Mouse (Mus musculus): ENCODE data around the gene Scnn1a.

Gene Scnn1a

DNA sequence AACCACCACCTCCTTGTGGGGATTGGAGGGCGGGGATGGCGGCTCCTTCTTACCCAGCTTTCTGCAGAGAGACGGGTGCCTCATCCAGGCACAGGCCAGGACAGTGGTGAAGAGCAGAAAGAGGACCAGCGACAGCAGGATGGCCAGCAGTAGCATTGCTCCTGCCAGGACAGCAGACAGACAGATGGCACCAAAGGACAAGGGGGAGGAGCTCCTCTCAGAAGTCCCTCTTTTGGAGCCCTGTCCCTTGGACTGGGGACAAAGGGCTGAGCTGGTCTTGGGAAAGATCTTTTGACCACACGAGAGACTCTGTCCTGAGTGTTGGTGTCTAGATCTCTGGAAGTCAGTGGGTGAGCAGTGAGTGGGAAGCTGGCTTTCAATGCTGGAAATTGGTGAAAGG lies 11.1 kb upstream of the Scnn1a start:
- DNase-seq = no peak

DNA sequence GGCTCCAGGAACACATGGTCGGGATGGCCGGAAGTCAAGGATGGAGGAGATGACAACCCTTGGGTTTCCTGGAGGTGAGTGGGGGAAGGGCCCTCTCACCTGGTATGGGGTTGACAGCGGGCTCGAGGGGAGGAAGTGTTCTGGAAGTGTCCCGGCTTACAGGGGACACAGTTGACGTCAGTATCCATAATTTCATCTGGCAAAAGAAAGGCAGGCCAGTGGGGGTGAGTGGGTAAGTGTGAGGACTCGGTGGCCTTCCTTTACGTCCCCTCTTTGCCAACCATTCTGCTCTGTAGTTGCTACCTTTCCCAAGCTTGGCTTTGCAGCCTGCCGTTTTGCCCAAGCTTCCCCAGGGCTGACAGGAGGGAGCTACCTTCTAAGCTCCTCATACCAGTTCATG lies 8.3 kb upstream of the Scnn1a start:
- DNase-seq = no peak

DNA sequence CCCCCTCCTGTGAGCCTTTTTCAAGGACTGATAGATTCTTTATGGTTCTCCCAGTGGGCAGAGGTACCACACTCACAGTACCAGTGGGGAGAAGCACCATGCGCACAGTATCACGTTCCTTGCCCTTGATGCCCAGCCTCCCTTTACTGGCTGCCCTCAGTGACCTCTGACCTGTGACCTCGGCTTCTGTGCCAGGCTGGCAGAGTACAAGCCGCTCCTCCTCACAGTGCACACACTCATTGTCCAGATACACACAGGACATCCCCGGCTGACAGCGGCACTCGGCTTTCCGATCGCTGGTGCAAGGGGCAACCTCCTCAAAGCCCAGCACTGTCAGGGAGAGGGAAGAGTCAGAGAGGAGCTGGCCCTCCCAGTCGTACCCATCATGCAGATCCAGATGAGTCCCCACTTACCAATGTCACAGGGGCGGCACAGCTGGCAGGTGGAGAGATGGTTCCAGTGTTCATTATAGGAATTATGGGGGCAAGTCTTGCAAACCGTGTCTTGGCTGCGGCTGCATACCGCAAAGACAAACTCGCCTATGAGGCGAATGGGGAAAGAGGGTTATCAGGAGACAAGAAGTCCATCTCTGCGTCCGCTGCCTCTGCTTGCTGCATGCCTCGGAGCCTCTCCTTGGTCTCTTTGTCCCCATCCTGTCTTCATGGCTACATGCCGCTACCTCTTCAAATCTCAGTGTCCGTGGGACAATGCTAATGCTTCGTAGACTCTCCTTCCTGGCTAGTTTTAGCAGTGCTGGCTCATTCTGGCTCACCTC lies 7.7 kb upstream of the Scnn1a start:
- peak; percentile 28 for DNase-seq

DNA sequence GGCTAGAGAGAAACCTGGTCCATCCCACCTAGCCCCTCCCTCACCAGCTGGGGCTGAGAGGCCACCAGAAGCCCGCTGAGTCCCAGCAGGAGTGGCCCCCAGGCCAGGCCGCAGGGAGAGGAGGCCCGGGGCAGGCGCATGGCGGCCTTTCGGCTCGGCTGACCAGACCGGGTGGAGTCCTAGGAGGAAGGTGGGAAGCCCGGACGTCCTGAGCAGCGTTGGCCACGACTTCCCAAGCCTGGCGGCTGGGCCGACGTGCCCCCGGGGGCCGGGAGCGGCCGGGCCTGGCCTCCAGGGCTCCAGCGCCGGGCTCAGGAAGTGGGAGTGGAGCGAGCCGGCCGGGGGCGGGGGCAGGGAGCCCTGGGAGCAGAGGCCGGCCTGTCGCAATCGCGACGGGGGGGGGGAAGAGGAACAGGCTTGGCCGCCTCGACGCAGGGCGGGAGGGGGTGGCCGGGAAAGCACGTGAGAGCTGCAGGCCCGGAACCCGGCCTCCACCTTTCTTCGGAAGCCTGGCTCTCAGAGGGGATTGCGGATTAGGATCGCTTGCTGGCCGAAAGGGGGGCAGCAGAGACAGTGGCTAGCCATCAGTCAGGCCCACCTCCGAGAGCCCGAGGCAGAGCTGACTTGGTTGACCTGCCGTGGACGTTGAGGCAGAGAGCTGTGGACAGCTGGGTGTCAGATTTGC lies 6.8 kb upstream of the Scnn1a start, which contains the start of gene Ltbr:
Ltbr (minus strand) TSS at position 340 of the 685 bp plus-strand sequence.
- peak; percentile 92 for DNase-seq

GRCm38 (mm10) chr6:125314231-125314563 lies 6.3 kb upstream of the Scnn1a start:
- DNase-seq = no peak

GRCm38 (mm10) chr6:125314746-125315145 lies 5.7 kb upstream of the Scnn1a start:
- no peak for DNase-seq

DNA sequence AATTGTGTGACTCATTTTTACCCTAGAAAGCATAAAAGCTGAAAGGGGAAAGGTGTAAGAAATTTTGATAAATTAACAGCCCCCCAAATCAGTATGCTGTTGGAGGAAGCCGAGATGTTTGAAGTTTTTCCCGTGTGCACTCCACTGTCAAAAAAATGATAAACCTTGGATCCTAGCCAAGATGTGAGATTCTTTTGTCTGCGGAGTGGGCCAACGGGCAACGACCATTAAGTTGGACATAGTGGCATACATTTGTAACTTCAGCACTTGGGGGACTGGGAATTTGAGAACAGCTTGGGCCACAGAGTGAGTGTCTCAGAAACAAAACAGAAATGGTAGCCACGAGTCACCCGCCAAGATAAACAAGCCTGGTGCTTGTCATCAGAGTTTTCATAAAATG lies 3.4 kb upstream of the Scnn1a start:
- DNase-seq = no peak

GRCm38 (mm10) chr6:125318981-125319918 lies 1.2 kb upstream of the Scnn1a start:
- DNase-seq = peak; percentile 70

GRCm38 (mm10) chr6:125319919-125320296 lies 551 bp upstream of the Scnn1a start:
- DNase-seq = no peak

GRCm38 (mm10) chr6:125321114-125321855 lies 826 bp downstream of the Scnn1a start:
- peak; percentile 67 for DNase-seq

DNA sequence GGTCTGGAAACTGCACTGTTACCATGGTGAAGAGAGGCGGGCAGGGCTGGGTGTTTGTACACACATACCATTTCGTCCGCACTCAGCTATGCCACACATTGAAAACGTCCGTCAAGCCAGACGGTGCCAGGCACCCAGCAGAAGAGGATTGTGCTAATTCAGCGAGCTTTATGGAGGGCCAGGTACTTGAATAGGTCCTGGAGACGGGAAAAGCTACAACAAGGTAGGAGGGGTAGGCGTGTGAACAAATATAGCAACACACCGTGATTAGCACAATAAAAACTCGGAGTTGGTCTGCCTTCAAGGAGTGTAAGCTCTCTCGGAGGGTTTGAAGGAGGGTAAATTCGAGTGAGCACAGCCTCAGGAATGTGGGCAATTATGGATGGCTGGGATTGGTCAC lies 2.3 kb downstream of the Scnn1a start:
- peak; percentile 40 for DNase-seq

DNA sequence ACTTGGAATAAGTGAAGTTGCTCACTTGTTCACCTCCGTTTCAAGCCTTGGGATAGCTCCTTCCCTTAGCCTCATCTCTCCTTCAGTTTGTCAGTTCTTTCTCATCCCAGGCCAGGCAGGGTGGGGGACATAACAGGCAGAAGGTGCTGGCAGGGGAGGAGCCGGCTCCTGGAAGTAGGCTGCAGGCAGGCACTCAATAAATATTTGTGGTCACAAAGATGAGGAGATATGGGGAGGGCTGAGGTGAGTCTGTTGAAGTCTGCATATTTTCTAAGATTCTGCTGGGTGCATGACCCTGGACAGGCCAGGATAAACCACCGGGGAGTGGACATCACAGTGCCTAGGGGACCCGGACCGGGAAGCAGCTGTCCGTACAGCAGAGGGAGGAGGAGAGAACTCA lies 3.1 kb downstream of the Scnn1a start:
- no peak for DNase-seq

DNA sequence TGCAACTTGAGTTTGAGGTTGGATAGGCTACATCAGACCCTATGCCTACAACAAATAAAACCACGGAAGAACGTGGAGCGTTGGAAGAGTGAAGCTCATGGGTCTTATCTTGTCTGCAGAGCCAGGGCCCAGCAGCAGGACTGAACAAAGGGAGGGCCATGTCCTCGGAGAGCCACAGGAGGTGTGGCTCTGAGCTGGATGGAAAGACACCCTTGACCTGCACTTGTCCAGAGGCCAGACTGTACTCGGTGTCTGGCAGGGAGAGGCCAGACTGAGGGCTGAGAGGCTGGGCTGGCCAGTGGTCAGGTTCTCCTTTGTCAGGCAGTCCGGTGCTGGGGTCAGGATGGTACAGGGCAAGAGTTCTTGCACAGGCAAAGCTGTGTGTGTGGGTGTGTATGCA lies 4.9 kb downstream of the Scnn1a start:
- no peak for DNase-seq

DNA sequence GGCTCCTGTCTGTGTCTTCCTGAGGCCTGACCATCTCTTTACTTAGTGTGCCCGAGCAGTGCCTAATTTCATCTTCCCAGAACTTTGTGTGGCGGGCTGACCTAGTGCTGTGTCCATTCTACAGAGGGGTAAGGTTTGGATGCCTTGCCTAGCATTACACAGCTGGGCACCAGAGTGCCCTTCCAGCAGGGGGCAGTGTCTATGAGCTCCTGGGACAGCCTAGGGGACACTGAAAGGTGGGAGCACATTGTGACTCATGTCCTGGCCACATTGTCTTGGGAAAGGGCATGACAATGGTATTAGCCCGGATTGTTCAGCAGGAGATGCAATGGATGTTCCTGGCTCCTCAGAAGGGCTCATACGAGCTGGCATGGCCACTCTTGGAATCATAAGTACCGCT lies 7.8 kb downstream of the Scnn1a start:
- peak; percentile 77 for DNase-seq

DNA sequence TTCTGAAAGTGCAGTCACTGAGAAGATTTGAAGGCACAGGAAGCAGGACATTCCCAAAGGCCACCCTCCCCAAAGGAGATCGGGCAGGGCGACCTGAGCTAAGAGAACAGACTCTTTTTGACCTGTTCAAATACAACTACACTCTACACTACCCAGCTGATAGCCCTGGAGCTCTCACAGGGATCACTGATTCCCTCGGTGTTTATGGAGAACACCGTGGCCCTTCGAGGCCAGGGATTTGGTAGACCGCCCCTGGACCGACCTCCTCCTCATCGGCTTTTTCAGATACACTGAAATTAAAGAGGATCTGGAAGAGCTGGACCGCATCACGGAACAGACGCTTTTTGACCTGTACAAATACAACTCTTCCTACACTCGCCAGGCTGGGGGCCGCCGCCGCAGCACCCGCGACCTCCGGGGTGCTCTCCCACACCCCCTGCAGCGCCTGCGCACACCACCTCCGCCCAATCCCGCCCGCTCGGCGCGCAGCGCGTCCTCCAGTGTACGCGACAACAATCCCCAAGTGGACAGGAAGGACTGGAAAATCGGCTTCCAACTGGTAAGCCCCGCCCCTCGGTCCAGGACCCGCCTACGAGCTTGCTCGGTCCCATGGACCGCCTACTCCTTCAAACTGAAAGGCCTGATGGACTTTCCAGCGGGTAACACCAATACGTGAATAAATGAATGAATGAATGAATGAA lies 10.3 kb downstream of the Scnn1a start:
- peak; percentile 95 for DNase-seq

DNA sequence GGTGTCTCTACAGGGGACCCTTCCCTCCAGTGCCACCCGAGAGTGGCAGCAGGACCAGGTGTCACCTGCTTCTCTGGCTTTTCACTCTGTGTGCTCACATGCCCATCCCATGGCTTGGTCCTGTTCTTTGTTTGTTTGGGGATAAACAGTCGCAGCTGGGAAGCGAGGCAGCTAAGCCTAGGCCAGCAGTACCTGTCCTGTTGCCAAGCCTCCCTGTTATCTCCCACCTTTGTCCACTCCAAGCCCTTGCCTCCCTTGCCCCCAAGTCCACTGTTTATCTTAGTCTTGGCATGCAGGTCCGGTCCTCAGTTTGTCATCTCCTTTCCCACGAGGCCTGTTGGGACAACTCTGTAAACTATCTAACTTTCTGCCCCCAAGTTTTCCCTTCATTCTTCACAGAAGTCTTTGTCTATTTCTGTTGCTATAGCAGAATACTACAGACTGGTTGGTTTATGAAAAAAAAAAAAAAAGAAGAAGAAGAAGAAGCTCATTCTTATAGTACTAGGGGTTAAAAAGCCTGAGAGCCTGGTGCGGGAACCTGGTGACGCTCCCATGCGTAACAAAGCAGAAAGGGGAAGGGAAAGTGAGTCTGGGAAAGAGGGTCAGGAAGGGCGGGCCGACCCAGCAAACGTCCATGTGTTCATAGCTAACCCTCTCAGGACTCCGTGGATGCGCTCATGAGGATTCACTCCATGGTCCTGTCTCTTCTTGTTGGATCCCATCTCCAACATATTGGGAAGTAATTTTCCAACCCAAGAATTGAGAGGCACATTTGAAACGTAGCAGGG lies 12.8 kb downstream of the Scnn1a start:
- DNase-seq = no peak

DNA sequence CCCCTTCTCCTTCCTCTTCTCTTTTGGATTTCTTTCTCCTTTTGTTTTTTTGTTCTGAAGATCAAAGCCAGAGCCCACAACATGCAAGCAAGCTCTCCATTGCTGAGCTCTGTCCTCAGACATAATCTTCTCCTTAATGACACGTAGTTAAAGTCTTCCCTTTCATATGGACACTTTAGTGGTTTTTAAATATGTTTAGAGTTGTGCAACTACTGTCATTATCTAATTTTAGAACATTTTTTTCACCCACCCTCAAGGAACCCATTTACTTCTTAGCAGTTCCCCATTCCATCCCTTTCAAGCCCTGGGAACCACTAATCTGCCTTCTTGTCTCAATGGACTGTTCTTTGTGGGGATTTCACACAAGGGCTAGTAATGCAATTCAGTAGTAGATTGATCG lies 13.9 kb downstream of the Scnn1a start:
- no peak for DNase-seq

DNA sequence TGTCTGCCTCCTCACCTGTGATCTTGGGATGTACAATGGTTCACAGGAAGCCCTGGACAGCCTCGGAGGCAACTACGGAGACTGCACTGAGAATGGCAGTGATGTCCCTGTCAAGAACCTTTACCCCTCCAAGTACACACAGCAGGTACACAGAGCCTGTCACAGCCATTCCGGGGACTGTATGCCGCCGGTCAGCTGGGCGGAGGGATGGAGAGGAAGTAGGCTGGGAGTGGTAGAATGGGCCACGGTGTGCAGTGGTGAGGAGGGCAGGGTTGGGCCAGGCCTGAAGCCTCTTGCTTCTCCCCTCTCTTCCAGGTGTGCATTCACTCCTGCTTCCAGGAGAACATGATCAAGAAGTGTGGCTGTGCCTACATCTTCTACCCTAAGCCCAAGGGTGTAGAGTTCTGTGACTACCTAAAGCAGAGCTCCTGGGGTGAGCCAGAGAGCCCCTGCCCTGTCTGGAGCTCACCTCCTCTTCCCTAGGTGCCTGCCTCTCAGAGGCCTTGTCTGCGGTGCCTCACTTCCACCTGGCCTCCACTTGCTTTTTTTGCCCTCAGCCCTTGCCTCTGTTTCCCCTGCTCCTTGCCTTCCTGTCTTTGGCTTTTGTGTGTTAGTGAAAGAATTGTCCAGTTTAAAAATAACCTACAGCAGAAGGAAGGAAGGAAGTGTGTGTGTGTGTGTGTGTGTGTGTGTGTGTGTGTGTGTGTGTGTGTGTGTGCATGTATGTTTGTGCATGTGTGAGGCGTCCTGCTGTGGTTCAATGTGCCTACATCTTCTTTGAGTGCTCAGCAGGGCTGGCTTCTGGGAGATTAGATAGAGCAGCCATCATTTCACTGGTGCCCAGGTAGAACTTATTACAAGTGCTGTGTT lies 18.6 kb downstream of the Scnn1a start:
- no peak for DNase-seq

- DNase-seq = no peak
Observed at GRCm38 (mm10) chr6:125340244-125340643, 19.8 kb downstream of the Scnn1a start.

GRCm38 (mm10) chr6:125342198-125342597 lies 21.7 kb downstream of the Scnn1a start:
- no peak for DNase-seq

Data from lung, postnatal 14 days (tissue).